Mouse (Mus musculus): ENCODE results near the gene Fkbp14.

GRCm38 (mm10) chr6:54535485-54535884 lies 61.6 kb downstream of the Fkbp14 start:
- TF ChIP-seq CTCF (conservative IDR thresholded peaks at IDR 0.05; ENCODE audit: low read length) (no peak), NANOG (IDR thresholded peaks at IDR 0.05; ENCODE audit: borderline replicate concordance, low read length) (no peak), POU5F1 (IDR thresholded peaks at IDR 0.05; ENCODE audit: borderline replicate concordance, low read length) (no peak)
